Mouse (Mus musculus) C2C12 (cell line): ENCODE measurements around the gene Brd3. TPM values are rescaled to one million over a fixed set of nuclear protein-coding genes. Genes with fewer than 3 reads are reported as not detected.

ENCODE experiments used
- H3K27me3 ChIP-seq: one replicate; pipeline ENCODE4 v1.6.1; 2011; ENCODE audit not compliant: control insufficient read depth, insufficient read depth, insufficient read length
- H3K36me3 ChIP-seq: one replicate; pipeline ENCODE4 v1.6.1; 2011; ENCODE audit not compliant: control insufficient read depth, insufficient read depth
- H3K4me3 ChIP-seq: one replicate; pipeline ENCODE4 v1.5.1; 2011; ENCODE audit warnings: mild to moderate bottlenecking, control low read depth; ENCODE audit not compliant: poor library complexity, insufficient read depth, severe bottlenecking
- H3K79me2 ChIP-seq: one replicate; pipeline ENCODE4 v1.6.1; 2011; ENCODE audit not compliant: control insufficient read depth, insufficient read depth
- H3K79me3 ChIP-seq: one replicate; pipeline ENCODE4 v1.6.1; 2011; ENCODE audit warnings: low read depth, control low read depth
- H3ac ChIP-seq: one replicate; pipeline ENCODE3; 2011; ENCODE audit warnings: low read depth; ENCODE audit not compliant: control insufficient read depth, insufficient read length
- CEBPB ChIP-seq: IDR thresholded peaks from one replicate; pipeline ENCODE4 v1.6.1; 2011; ENCODE audit warnings: low read depth, mild to moderate bottlenecking, control low read depth, moderate library complexity
- CTCF ChIP-seq: IDR thresholded peaks from one replicate; pipeline ENCODE4 v1.5.1; 2011; ENCODE audit not compliant: control insufficient read depth, insufficient read depth, insufficient read length
- FOSL1 ChIP-seq: IDR thresholded peaks from one replicate; pipeline ENCODE4 v1.8.0; 2011; ENCODE audit warnings: mild to moderate bottlenecking, low read length; ENCODE audit not compliant: poor library complexity, insufficient read depth, severe bottlenecking
- MAX ChIP-seq: IDR thresholded peaks from one replicate; pipeline ENCODE4 v1.6.1; 2011; ENCODE audit warnings: mild to moderate bottlenecking, control low read depth
- MYOD1 ChIP-seq: IDR thresholded peaks from one replicate; pipeline ENCODE4 v1.6.1; 2011; ENCODE audit warnings: low read depth; ENCODE audit not compliant: control insufficient read depth, insufficient read length
- MYOG ChIP-seq: IDR thresholded peaks from one replicate; pipeline ENCODE4 v1.6.1; 2011; ENCODE audit not compliant: control insufficient read depth, insufficient read length; ENCODE audit errors: extremely low read depth
- USF1 ChIP-seq: IDR thresholded peaks from one replicate; pipeline ENCODE4 v1.6.1; 2011; ENCODE audit warnings: low read depth, mild to moderate bottlenecking, control low read depth, moderate library complexity
- long read RNA-seq, 2 experiments: library from polyadenylated mRNA; unstranded; transcript quantifications; one replicate each; pipeline ENCODE4 v2.0.0; 2019 to 2020
- polyA plus RNA-seq: library from polyadenylated mRNA; unstranded; fragments of >200 nt; fragmentation: generic; extraction: Trizol; gene quantifications from one replicate; pipeline ENCODE4 v1.2.1, GENCODE M21; 2012; ENCODE audit warnings: missing spikeins

Brd3 gene
- 21.6 TPM for polyA plus RNA-seq
- long read RNA-seq, experiment 1, full-length matches to known transcripts: 10 of 75 reads
- long read RNA-seq, experiment 1, partial matches to known transcripts: 46 of 75 reads
- long read RNA-seq, experiment 1, other reads (novel, unspliced or antisense): 19 of 75 reads
- long read RNA-seq, experiment 2, full-length matches to known transcripts: 6 of 60 reads
- long read RNA-seq, experiment 2, partial matches to known transcripts: 47 of 60 reads
- long read RNA-seq, experiment 2, other reads (novel, unspliced or antisense): 7 of 60 reads

- TF ChIP-seq USF1 (no peak), MAX (no peak), MYOG (no peak), MYOD1 (no peak), CEBPB (no peak), FOSL1 (no peak), CTCF (no peak)
- no peak within 1 kb of the TSS for H3ac ChIP-seq
Observed at GRCm38 (mm10) chr2:27507562-27507961, at the start of gene Brd3. TSS of gene Brd3 (minus strand) at chr2:27507662.

GRCm38 (mm10) chr2:27556921-27557320, 49.5 kb upstream of the Brd3 start:
- no peaks in the 10 kb centered on the region for H3K79me3 ChIP-seq
- no peak for TF ChIP-seq USF1
- TF ChIP-seq MYOG: no peak
- TF ChIP-seq CEBPB: no peak
- TF ChIP-seq FOSL1: no peak
- no peak for TF ChIP-seq MAX
- TF ChIP-seq CTCF: no peak
- no peak for TF ChIP-seq MYOD1
- no peak overlapping the region for H3ac ChIP-seq
- peaks cover 24% of the 10 kb centered on the region for H3K27me3 ChIP-seq
- no peaks in the 10 kb centered on the region for H3K79me2 ChIP-seq
- H3K36me3 ChIP-seq: no peaks in the 10 kb centered on the region
- no peak overlapping the region for H3K4me3 ChIP-seq

More at GRCm38 (mm10) chr2:27507562-27507961, at the start of gene Brd3:
- Histone ChIP-seq H3K79me3 (no peaks in the 10 kb centered on the region), H3K36me3 (no peaks in the 10 kb centered on the region), H3K27me3 (no peaks in the 10 kb centered on the region), H3K79me2 (no peaks in the 10 kb centered on the region), H3K4me3 (no peak within 1 kb of the TSS)

- Histone ChIP-seq H3K79me3 (no peaks in the 10 kb centered on the region), H3K36me3 (no peaks in the 10 kb centered on the region), H3K4me3 (no peak overlapping the region), H3ac (no peak overlapping the region), H3K79me2 (no peaks in the 10 kb centered on the region), H3K27me3 (peaks cover 8% of the 10 kb centered on the region)
- no peak for TF ChIP-seq CTCF
- TF ChIP-seq MYOD1: no peak
- no peak for TF ChIP-seq MAX
- no peak for TF ChIP-seq FOSL1
- TF ChIP-seq USF1: no peak
- no peak for TF ChIP-seq MYOG
- TF ChIP-seq CEBPB: no peak
Observed at GRCm38 (mm10) chr2:27554308-27554707, 46.8 kb upstream of the Brd3 start.

GRCm38 (mm10) chr2:27552620-27553287, 45.3 kb upstream of the Brd3 start:
- Histone ChIP-seq H3ac (no peak overlapping the region), H3K79me3 (no peaks in the 10 kb centered on the region), H3K4me3 (no peak overlapping the region), H3K36me3 (no peaks in the 10 kb centered on the region), H3K27me3 (peaks cover 8% of the 10 kb centered on the region), H3K79me2 (no peaks in the 10 kb centered on the region)
- TF ChIP-seq MAX: peak; percentile 52
- TF ChIP-seq CTCF: peak; percentile 44
- TF ChIP-seq MYOD1: no peak

- no peak for TF ChIP-seq USF1
Observed at GRCm38 (mm10) chr2:27548664-27549369, 41.4 kb upstream of the Brd3 start.

GRCm38 (mm10) chr2:27547986-27548385, 40.5 kb upstream of the Brd3 start:
- Histone ChIP-seq H3K4me3 (no peak overlapping the region), H3K79me3 (no peaks in the 10 kb centered on the region), H3K36me3 (no peaks in the 10 kb centered on the region), H3K27me3 (no peaks in the 10 kb centered on the region), H3ac (no peak overlapping the region), H3K79me2 (no peaks in the 10 kb centered on the region)
- TF ChIP-seq CEBPB: no peak
- TF ChIP-seq MAX: no peak
- TF ChIP-seq CTCF: no peak
- TF ChIP-seq USF1: no peak
- no peak for TF ChIP-seq MYOG
- TF ChIP-seq FOSL1: no peak
- no peak for TF ChIP-seq MYOD1

More at GRCm38 (mm10) chr2:27548664-27549369, 41.4 kb upstream of the Brd3 start:
- Histone ChIP-seq H3K79me3 (no peaks in the 10 kb centered on the region), H3K36me3 (no peaks in the 10 kb centered on the region), H3ac (no peak overlapping the region), H3K4me3 (no peak overlapping the region), H3K27me3 (no peaks in the 10 kb centered on the region), H3K79me2 (no peaks in the 10 kb centered on the region)
